Mouse (Mus musculus) cerebellum, adult (tissue): ENCODE results near the gene Tacc2.
"Not testable (repeated sequence)": the region's sequence is repeated elsewhere in the genome, so short reads cannot be mapped to it uniquely, and the experiment has no call there.

Experiments used
- ATAC-seq: cut with Nextera tagmentation; 2 replicates; pipeline ENCODE4 v1.9.2; 2017; ENCODE audit warnings: mild to moderate bottlenecking, moderate library complexity, mixed read lengths; ENCODE audit not compliant: insufficient number of reproducible peaks, low FRiP score, low TSS enrichment

Tacc2 gene

GRCm38 (mm10) chr7:130645332-130645993 lies 68.2 kb downstream of the Tacc2 start:
- ATAC-seq, result no peak

- no peak for ATAC-seq
Measured at GRCm38 (mm10) chr7:130645994-130646761, 68.9 kb downstream of the Tacc2 start.

- no peak for ATAC-seq
Measured at GRCm38 (mm10) chr7:130646762-130647139, 69.5 kb downstream of the Tacc2 start.

DNA sequence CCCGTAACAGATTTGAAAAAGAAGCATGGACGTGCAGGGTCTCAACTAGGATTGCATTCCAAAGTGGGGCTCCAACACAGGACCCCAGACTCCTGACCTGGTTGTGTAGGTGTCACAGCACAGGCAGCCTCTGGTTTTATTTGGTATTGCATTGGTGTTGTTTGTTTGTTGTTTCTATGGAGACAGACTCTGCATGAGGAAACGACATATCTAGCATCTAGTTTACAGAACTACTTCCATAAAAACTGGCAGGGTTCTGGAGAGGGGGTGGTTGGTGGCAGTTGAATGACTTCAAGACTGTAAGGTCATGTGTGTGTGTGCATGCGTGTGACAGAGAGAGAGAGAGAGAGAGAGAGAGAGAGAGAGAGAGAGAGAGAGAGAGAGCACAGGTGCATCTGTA lies 70.8 kb downstream of the Tacc2 start:
- no peak for ATAC-seq

DNA sequence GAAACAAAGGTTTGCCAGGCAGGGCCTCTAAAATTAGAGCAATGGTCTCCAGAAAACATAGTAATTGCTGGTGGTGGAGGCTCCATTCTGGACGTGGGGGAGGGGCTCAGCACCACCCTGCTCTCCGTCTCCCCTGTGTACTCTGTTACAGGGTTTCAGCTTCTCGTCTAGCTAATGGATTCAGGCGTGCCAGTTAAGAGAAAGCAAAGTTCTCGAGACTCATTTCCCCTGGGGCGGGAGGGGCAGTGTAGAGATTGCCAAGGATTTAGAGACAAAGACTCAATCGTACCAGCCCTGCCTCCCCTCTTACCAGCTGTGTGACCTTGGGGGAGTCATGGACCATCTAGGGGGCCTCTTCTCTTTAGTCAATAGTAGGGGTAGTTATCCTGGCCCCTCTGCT lies 72.0 kb downstream of the Tacc2 start:
- ATAC-seq, result no peak

DNA sequence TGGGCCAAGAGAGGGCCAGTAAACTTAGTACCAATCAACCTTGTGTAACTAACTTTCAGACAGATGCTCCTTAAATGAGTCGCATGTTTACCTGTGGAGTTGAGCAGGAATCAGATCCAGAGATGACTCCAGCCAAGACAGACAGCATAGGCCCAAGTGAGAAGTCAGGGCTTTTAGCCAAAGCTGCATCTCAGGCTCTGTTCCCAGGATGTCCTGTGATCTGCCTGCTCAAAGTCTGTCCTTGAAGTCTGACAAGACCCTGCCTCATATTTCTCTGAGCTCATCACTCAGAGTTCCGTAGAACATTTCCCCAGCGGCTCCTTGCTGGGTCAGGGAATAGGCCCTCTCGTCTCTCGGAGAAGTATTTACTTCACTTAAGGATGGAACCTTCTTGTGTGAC lies 73.4 kb downstream of the Tacc2 start:
- ATAC-seq, result no peak

DNA sequence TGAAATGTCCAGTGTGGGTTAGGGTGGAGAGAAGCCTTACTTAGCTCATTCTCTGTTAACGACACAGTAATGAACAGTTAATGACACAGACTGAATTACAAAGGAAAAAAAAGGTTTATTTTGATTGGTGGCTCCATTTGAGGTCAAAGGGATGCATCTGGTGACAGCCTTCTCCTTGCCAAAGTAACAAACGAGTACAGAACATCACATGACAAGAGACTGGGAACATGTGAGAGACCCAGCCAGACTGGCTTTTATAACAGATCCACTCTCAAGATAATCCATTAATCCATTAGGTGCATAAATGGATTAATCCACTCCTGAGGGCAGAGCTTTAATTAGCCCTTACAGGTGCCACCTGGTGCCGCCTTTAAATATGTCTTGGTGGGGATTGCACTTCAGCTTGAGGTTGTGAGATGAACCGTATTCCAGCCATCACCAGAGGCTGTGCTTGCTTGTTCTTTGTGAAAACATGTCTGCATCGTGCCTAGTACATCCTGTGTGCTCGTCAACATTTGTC lies 75.9 kb downstream of the Tacc2 start:
- no peak for ATAC-seq

DNA sequence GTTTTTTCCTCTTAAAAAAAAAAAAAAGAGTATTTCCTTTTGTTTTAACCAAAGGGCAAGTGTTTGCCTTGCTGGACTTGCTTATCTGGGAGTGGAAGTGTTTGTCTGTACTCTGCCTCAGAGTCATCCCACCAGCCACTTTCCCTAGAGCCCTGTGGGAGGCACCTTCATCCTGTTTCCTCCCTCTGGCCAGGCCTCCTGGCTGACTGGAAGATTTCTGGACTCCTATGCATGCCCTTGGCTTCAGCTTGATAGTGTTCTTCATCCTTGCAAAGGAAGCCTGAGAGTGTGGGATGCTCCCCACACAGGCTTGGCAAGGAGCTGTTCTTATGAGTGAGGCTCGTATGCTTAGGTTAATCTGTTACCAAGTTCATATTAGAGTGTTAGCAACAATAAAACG lies 77.3 kb downstream of the Tacc2 start:
- ATAC-seq, result no peak

DNA sequence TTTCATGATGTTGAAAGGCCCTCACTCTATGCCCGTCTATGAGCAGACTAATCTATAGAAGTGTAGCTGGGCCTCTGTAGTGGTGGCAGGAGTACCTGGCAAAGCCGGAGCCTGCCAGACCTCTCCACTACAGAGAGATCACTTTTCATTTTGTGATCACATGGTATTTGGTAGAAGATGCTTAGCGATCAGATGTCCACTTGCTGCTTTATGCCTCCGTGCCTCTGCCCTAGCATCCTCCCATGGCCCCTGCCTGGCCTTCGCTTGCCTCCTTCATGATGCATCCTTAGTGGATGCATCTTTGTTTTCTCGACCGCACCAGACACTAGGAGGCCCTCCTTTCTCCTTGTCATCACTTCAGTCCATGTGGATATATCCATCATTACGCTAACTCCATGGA lies 79.7 kb downstream of the Tacc2 start:
- no peak for ATAC-seq

DNA sequence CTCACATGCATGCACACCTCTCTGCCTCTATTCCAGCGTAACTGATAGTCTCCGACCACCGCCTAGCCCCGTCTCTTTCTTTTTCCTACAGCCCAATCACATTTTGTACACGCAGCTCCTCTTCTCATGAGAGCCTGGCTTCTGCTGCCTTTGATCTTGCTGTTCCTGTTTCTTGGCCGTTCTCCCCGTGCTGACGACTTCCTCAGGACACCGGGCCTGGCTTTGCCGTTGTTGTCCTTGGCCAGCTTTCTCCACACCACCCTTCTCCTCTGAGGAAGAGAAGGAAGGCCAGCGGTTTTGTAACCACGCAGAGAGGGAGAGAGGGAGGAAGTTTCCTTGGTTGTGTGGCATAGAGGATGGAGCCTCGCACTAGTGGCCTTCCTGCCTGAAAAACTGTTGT lies 80.5 kb downstream of the Tacc2 start:
- ATAC-seq, result no peak

DNA sequence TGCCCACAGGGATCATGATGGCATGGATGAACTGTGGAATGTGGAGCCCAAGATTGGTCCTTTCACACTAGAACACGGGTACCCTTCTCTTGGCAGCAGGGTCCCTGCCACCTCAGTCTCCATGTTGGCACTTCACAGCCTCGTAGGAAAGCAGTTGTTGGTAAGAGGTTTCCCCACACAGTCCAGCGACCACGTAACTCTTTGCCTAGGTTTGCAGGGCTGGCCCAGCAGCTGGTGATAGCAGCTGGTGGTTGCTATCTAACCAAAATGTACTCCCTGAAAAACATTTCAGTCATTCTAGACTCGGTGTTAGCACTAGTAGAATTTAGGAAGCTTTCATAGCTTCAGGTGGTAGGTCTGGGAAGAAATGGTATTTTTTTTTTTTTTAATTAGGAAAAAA lies 81.9 kb downstream of the Tacc2 start:
- ATAC-seq, result no peak

GRCm38 (mm10) chr7:130662250-130662649 lies 85.0 kb downstream of the Tacc2 start:
- no peak for ATAC-seq

DNA sequence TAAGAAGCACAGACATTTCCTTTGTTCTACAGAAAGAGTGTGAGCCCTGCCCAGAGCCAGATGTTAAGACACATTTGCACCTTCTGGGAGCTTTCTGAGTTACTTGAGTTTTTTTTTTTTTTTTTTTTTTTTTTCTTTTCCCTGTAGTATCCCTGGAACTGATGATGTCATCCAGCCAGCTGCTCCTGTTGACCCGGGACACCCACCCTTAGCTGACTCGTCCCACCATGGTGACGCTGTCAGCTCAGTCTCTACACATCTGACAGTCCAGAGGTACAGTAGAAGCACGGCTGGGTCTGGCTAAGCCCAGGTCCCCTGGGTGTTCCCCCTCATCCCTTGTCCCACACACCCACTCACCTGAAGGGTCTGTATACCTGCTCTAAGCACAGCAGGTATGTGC lies 85.6 kb downstream of the Tacc2 start:
- ATAC-seq, result no peak

- no peak for ATAC-seq
Measured at GRCm38 (mm10) chr7:130664037-130664436, 86.8 kb downstream of the Tacc2 start.

DNA sequence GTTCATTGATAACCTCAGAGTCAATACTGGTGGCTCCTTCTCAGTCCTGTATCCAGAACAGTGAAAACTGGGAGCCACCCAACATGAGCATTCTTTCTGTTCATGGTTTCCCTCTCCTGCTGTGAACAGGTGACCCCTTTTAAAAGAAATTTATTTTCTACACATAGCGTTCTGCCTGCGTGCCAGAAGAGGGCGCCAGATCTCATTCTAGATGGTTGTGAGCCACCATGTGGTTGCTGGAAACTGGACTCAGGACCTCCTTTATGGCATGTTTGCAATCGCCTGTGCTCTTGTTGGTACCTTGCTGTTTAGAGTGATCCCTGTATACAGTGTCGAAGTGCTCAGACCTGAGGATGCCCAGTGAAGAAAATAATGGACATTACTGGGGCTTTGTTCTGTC lies 87.4 kb downstream of the Tacc2 start:
- no peak for ATAC-seq

- ATAC-seq, result no peak
Measured at GRCm38 (mm10) chr7:130665358-130665757, 88.1 kb downstream of the Tacc2 start.

DNA sequence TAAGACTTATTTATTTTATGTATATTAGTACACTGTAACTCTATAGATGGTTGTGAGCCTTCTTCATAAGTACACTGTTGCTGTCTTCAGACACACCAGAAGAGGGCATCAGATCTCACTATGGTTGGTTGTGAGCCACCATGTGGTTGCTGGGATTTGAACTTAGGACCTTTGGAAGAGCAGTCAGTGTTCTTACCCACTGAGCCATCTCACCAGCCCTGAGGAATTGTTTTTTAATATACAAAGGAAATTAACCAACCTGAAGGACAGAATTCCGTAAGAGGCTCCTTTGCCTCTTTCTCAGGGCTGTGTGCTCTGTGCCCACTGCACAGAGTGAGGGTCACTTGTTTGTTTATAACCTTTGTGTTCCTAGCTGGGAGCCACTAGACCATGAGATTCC lies 90.8 kb downstream of the Tacc2 start:
- ATAC-seq, result not testable (repeated sequence)

GRCm38 (mm10) chr7:130668729-130669281 lies 91.6 kb downstream of the Tacc2 start:
- no peak for ATAC-seq

- no peak for ATAC-seq
Measured at GRCm38 (mm10) chr7:130669370-130669881, 92.2 kb downstream of the Tacc2 start.

DNA sequence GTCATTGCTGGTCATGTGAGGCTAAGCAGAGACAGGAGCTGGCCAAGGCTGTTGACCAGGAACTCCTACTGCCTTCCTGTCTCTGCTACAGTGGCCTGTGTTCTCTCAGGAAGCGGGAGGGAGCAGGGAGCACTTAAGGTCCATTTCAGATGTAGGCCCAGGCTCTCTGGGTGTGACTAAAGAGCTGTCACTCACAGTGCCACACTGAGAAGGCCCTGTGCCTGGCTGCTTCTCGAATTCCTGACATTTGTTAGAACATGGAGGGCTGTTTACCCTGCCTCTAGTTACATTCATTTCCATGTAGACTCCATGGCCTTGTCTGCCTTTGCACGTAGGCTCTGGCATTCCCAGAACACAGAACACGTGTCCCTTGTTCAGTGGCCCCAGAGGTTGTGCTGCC lies 93.1 kb downstream of the Tacc2 start:
- no peak for ATAC-seq

DNA sequence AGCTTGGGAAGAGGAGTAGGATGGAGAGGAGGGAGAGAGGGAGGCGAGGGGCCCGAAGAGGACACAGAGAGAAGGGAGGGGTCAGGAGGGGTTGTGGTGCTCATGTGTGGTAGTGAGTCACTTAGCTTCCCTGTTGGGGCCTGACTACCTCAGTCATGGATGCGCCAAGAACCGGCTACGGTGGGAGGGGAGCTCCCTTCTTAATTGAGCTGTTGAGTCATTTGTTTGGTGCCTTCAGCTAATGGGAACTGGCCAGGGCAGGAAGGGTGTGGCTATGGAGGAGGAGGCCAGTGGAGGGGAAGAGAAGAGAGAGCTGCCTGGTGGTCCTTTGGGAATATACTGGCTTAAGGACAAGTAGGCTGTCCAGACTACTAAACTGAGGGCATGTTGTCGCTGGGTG lies 94.1 kb downstream of the Tacc2 start:
- ATAC-seq, result no peak
